In genomic region chr12:17727676-17728339, GRCm38 (mm10) we compare ENCODE assay signal across 8 mouse cellular contexts. TPM values are rescaled to one million over a fixed set of nuclear protein-coding genes. Genes with fewer than 3 reads are reported as not detected.
DNase-seq lines count a peak whose midpoint lies in the region; ATAC-seq lines count a peak whose summit lies in the region.
"Had no signal": no experiment of that assay in that cellular context is flagged by ENCODE, and none has a peak within 500 bp of the region (broad histone marks: within the 10 kb centered on the region; RNA-seq: fewer than 3 reads in every experiment).

No protein-coding gene starts in this region.

- DNase-seq in ZHBTc4 (ENCODE audit: low read depth, low spot score): peak; percentile 40
- DNase-seq in layer of hippocampus, postnatal 25 days (ENCODE audit: extremely low spot score in 1 of 2, low spot score in 1 of 2): no peak

- no peak overlapping the region for H3K9ac ChIP-seq in heart, embryonic 12.5 days
- 0 out of 2 replicates have a peak overlapping the region, but pooled peaks have one; percentile 27 for H3K9ac ChIP-seq in limb, embryonic 12.5 days (replicated peaks)
- H3K9ac ChIP-seq in stomach, embryonic 15.5 days: no peak overlapping the region
- no peak overlapping the region for H3K9ac ChIP-seq in midbrain, embryonic 13.5 days (replicated peaks)

- ATAC-seq in CD4-positive, CD25-positive, alpha-beta regulatory T cell, adult 4 months: peak; percentile 4
- 0 out of 2 replicates have a peak, but pooled peaks have one; percentile 48 for ATAC-seq in heart, embryonic 12.5 days (ENCODE audit: insufficient number of reproducible peaks, low FRiP score)
- ATAC-seq in limb, embryonic 12.5 days (ENCODE audit: insufficient number of reproducible peaks, insufficient read depth, low FRiP score, low TSS enrichment, low read depth): no peak
- peak; percentile 72 for ATAC-seq in stomach, embryonic 15.5 days (ENCODE audit: insufficient read depth, low FRiP score, low read depth)
- ATAC-seq in midbrain, embryonic 13.5 days: no peak

- peak overlapping the region; percentile 11 for H3K4me2 ChIP-seq in heart, embryonic 12.5 days
- peak overlapping the region; percentile 17; the same call in 1 of the 2 replicates for H3K4me2 ChIP-seq in limb, embryonic 12.5 days
- H3K4me2 ChIP-seq in stomach, embryonic 15.5 days: peak overlapping the region; percentile 35; the same call in 1 of the 2 replicates
- no peak overlapping the region for H3K4me2 ChIP-seq in midbrain, embryonic 13.5 days (replicated peaks)

- WGBS in heart, embryonic 12.5 days: 38% methylated on average over 13 of the region's 13 CpGs
- WGBS in limb, embryonic 12.5 days: 40% methylated on average over 13 of the region's 13 CpGs
- WGBS in stomach, embryonic 15.5 days: 32% methylated on average over 13 of the region's 13 CpGs
- WGBS in midbrain, embryonic 13.5 days: 78% methylated on average over 13 of the region's 13 CpGs

- H3K9me3 ChIP-seq in heart, embryonic 12.5 days (replicated peaks): no peaks in the 10 kb centered on the region
- no peaks in the 10 kb centered on the region for H3K9me3 ChIP-seq in limb, embryonic 12.5 days
- no peaks in the 10 kb centered on the region for H3K9me3 ChIP-seq in stomach, embryonic 15.5 days
- no peaks in the 10 kb centered on the region for H3K9me3 ChIP-seq in midbrain, embryonic 13.5 days

- H3K4me3 ChIP-seq in heart, embryonic 12.5 days: no peak overlapping the region
- H3K4me3 ChIP-seq in limb, embryonic 12.5 days (replicated peaks): no peak overlapping the region
- H3K4me3 ChIP-seq in stomach, embryonic 15.5 days (replicated peaks): no peak overlapping the region
- H3K4me3 ChIP-seq in midbrain, embryonic 13.5 days (replicated peaks): no peak overlapping the region

- no peaks in the 10 kb centered on the region for H3K36me3 ChIP-seq in heart, embryonic 12.5 days
- no peaks in the 10 kb centered on the region for H3K36me3 ChIP-seq in limb, embryonic 12.5 days
- H3K36me3 ChIP-seq in stomach, embryonic 15.5 days: no peaks in the 10 kb centered on the region
- no peaks in the 10 kb centered on the region for H3K36me3 ChIP-seq in midbrain, embryonic 13.5 days

- H3K4me1 ChIP-seq in heart, embryonic 12.5 days (replicated peaks): peaks cover 55% of the 10 kb centered on the region
- H3K4me1 ChIP-seq in limb, embryonic 12.5 days (replicated peaks): peaks cover 58% of the 10 kb centered on the region
- H3K4me1 ChIP-seq in stomach, embryonic 15.5 days: peaks cover 44% of the 10 kb centered on the region
- H3K4me1 ChIP-seq in midbrain, embryonic 13.5 days (replicated peaks): peaks cover 26% of the 10 kb centered on the region

- peak overlapping the region; percentile 3; the same call in 1 of the 2 replicates for H3K27ac ChIP-seq in heart, embryonic 12.5 days (ENCODE audit: poor library complexity, severe bottlenecking)
- H3K27ac ChIP-seq in limb, embryonic 12.5 days: peak overlapping the region; percentile 53; the same call in 1 of the 2 replicates
- peak overlapping the region; percentile 75 for H3K27ac ChIP-seq in stomach, embryonic 15.5 days
- no peak overlapping the region for H3K27ac ChIP-seq in midbrain, embryonic 13.5 days
- H3K27ac ChIP-seq: macrophage had no signal

- H3K27me3 ChIP-seq in heart, embryonic 12.5 days (replicated peaks): no peaks in the 10 kb centered on the region
- H3K27me3 ChIP-seq in limb, embryonic 12.5 days: no peaks in the 10 kb centered on the region
- H3K27me3 ChIP-seq in stomach, embryonic 15.5 days (replicated peaks): no peaks in the 10 kb centered on the region
- H3K27me3 ChIP-seq in midbrain, embryonic 13.5 days: no peaks in the 10 kb centered on the region

RNA-seq across cellular contexts. Expression of gene Hpcal1, which starts 37.2 kb away (rescaled TPM):
- polyA plus RNA-seq in CD4-positive, CD25-positive, alpha-beta regulatory T cell, adult 4 months (2017; shearing (Covaris generic)): 10 to 100 TPM; 71.5 to 87.9 TPM
- polyA plus RNA-seq in heart, embryonic 12.5 days (2016; fragmentation: Nextera tagmentation; extraction: Ambion mirVana): 19.9 and 22.1 TPM in 2 replicates
- polyA plus RNA-seq in limb, embryonic 12.5 days (2016; fragmentation: Nextera tagmentation; extraction: Ambion mirVana): 24.0 and 27.0 TPM in 2 replicates
- 61.0 and 62.7 TPM in 2 replicates for polyA plus RNA-seq in stomach, embryonic 15.5 days (2015; fragmentation: Nextera tagmentation; extraction: Ambion mirVana)
- 10 to 100 TPM; 54.9 to 65.3 TPM for total RNA-seq in layer of hippocampus, postnatal 25 days (2021)
- 50.7 and 55.3 TPM in 2 replicates for polyA plus RNA-seq in midbrain, embryonic 13.5 days (2015; fragmentation: Nextera tagmentation; extraction: Ambion mirVana)

Comparison
In these comparisons a context has a peak if more than half of its experiments do, and no peak if none do; other contexts are left out.
1. ATAC-seq: peak in CD4-positive, CD25-positive, alpha-beta regulatory T cell, adult 4 months (single experiment), heart, embryonic 12.5 days (single experiment) and stomach, embryonic 15.5 days (single experiment); none in limb, embryonic 12.5 days (single experiment) and midbrain, embryonic 13.5 days (single experiment).